Mouse (Mus musculus) ES-E14 (cell line): ENCODE results near the gene Lbx1.

ENCODE experiments used
- CHD2 ChIP-seq: IDR thresholded peaks from 2 replicates; pipeline ENCODE4 v1.6.1; 2014; ENCODE audit warnings: mild to moderate bottlenecking, low read depth, low read length, inconsistent platforms
- MAFK ChIP-seq: IDR thresholded peaks from 2 replicates; pipeline ENCODE4 v1.6.1; 2014; ENCODE audit warnings: mild to moderate bottlenecking, low read depth, low read length, inconsistent platforms; ENCODE audit not compliant: insufficient read depth
- ZNF384 ChIP-seq: IDR thresholded peaks from 2 replicates; pipeline ENCODE4 v1.6.1; 2012; ENCODE audit warnings: low read depth, low read length, inconsistent platforms

DNA sequence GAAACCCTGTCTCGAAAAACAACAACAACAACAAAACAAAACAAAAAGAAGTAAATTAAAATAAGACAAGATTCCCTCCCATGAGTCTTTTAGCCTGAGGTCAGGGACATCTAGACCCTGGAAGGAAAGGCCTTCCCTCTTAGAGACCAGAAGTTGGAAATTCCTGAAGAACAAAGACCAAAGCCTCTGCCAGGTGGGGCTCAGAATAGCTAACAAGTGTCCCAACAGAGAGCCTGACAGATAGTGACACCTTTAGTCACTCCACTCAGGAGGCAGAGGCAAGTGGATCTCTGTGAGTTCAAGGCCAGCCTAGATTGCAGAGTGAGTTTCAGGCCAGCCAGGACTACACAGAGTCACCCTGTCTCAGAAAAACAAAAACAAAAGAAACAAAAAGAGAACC lies 26.4 kb downstream of the Lbx1 start:
- no peak for TF ChIP-seq MAFK
- no peak for TF ChIP-seq CHD2
- TF ChIP-seq ZNF384 = no peak
